Mouse (Mus musculus) C2C12 (cell line): ENCODE data around the gene Dnajc1. TPM values are rescaled to one million over a fixed set of nuclear protein-coding genes. Genes with fewer than 3 reads are reported as not detected.

ENCODE experiments used
- H3K27me3 ChIP-seq: one replicate; pipeline ENCODE4 v1.6.1; 2011; ENCODE audit not compliant: control insufficient read depth, insufficient read depth, insufficient read length
- H3K36me3 ChIP-seq: one replicate; pipeline ENCODE4 v1.6.1; 2011; ENCODE audit not compliant: control insufficient read depth, insufficient read depth
- H3K4me3 ChIP-seq: one replicate; pipeline ENCODE4 v1.5.1; 2011; ENCODE audit warnings: mild to moderate bottlenecking, control low read depth; ENCODE audit not compliant: poor library complexity, insufficient read depth, severe bottlenecking
- H3K79me2 ChIP-seq: one replicate; pipeline ENCODE4 v1.6.1; 2011; ENCODE audit not compliant: control insufficient read depth, insufficient read depth
- H3K79me3 ChIP-seq: one replicate; pipeline ENCODE4 v1.6.1; 2011; ENCODE audit warnings: low read depth, control low read depth
- H3ac ChIP-seq: one replicate; pipeline ENCODE3; 2011; ENCODE audit warnings: low read depth; ENCODE audit not compliant: control insufficient read depth, insufficient read length
- CEBPB ChIP-seq: IDR thresholded peaks from one replicate; pipeline ENCODE4 v1.6.1; 2011; ENCODE audit warnings: low read depth, mild to moderate bottlenecking, control low read depth, moderate library complexity
- CTCF ChIP-seq: IDR thresholded peaks from one replicate; pipeline ENCODE4 v1.5.1; 2011; ENCODE audit not compliant: control insufficient read depth, insufficient read depth, insufficient read length
- FOSL1 ChIP-seq: IDR thresholded peaks from one replicate; pipeline ENCODE4 v1.8.0; 2011; ENCODE audit warnings: mild to moderate bottlenecking, low read length; ENCODE audit not compliant: poor library complexity, insufficient read depth, severe bottlenecking
- MAX ChIP-seq: IDR thresholded peaks from one replicate; pipeline ENCODE4 v1.6.1; 2011; ENCODE audit warnings: mild to moderate bottlenecking, control low read depth
- MYOD1 ChIP-seq: IDR thresholded peaks from one replicate; pipeline ENCODE4 v1.6.1; 2011; ENCODE audit warnings: low read depth; ENCODE audit not compliant: control insufficient read depth, insufficient read length
- MYOG ChIP-seq: IDR thresholded peaks from one replicate; pipeline ENCODE4 v1.6.1; 2011; ENCODE audit not compliant: control insufficient read depth, insufficient read length; ENCODE audit errors: extremely low read depth
- USF1 ChIP-seq: IDR thresholded peaks from one replicate; pipeline ENCODE4 v1.6.1; 2011; ENCODE audit warnings: low read depth, mild to moderate bottlenecking, control low read depth, moderate library complexity
- polyA plus RNA-seq: library from polyadenylated mRNA; unstranded; fragments of >200 nt; fragmentation: generic; extraction: Trizol; gene quantifications from one replicate; pipeline ENCODE4 v1.2.1, GENCODE M21; 2012; ENCODE audit warnings: missing spikeins

The Dnajc1 gene
- polyA plus RNA-seq, 1 experiment, result 6.5 TPM

DNA sequence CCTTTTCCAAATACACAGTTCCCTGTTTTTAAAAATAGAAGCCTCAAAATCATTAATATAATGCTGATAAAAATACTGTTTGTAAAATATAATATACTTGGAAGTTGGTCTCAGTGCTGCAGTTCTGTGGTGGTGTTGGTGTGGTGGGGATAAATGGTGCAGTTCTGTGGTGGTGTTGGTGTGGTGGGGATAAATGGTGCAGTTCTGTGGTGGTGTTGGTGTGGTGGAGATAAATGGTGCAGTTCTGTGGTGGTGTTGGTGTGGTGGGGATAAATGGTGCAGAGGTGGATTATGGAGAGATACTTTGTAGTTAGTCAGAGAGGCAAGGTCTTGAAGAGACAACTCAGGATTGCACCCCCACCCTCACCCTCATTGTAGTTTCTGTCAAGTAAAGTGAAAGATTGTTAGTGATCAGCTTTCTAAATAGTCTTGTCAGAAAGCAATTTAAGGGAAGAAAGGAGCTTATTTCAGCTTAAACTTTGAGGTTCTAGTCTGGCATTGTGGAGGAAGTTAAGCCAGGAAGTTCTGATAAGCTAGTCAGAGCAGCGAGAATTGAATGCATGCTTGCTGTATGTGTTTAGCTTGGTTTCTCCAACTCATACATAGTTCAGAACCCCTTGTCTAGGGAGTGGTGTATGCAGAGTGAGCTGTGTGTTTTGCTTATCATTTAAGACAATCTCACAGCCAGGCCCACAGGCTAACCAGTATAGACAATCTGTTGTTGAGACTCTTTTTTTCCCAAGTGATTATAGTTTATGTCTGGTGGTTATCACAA is 223.3 kb downstream of the Dnajc1 start:
- TF ChIP-seq MAX (no peak), CTCF (no peak), FOSL1 (no peak), CEBPB (no peak), USF1 (no peak), MYOD1 (no peak), MYOG (no peak)
- H3ac ChIP-seq, result no peak overlapping the region
- peaks cover 2% of the 10 kb centered on the region for H3K79me3 ChIP-seq
- no peak overlapping the region for H3K4me3 ChIP-seq
- H3K79me2 ChIP-seq, result peaks cover 15% of the 10 kb centered on the region
- H3K36me3 ChIP-seq, result peaks cover 52% of the 10 kb centered on the region
- H3K27me3 ChIP-seq, result no peaks in the 10 kb centered on the region

DNA sequence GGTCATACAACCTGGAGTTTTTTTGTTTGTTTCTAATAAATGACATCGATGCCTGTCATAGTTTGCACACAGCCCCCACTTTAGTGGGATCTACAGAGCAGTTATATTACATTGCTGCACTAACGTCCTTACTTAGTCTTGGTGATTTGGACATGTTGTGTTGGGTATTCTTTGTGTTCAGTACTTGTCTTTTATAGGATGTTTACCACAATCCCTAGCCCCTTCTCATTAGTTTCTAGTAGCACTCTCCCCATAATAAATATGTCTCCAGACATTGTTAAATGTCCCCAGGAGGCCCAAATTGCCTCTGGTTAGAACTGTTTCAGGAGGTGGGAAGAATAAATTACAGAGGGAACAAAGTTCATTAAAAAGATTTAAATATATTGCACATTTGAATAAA is 227.1 kb downstream of the Dnajc1 start:
- Histone ChIP-seq H3K4me3 (no peak overlapping the region), H3K79me2 (peaks cover 22% of the 10 kb centered on the region), H3ac (no peak overlapping the region), H3K36me3 (peaks cover 39% of the 10 kb centered on the region), H3K27me3 (no peaks in the 10 kb centered on the region), H3K79me3 (peaks cover 2% of the 10 kb centered on the region)
- TF ChIP-seq CEBPB (no peak), MYOG (no peak), MYOD1 (no peak), CTCF (no peak), MAX (no peak), FOSL1 (no peak), USF1 (no peak)

DNA sequence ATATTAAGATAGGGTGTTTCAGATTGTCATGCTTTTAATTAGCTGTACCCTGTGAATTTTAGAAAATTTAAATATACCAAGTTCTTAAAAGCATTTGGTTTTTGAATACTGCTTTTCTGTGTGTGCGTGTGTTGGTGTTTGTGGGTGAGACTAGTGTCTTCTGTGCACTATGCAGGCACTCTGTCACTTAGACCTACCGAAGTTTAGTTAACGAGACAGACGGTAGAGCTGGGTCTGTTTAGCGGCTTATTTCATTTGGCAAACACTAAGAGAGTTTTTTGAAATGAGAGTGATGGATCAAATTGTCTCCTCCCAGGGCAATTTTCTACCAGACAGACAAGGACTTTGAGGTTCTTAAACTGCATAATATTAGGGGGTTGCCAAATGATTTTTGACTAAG is 231.6 kb downstream of the Dnajc1 start:
- TF ChIP-seq FOSL1, result no peak
- no peak for TF ChIP-seq CEBPB
- TF ChIP-seq MAX, result no peak
- no peak for TF ChIP-seq MYOD1
- no peak for TF ChIP-seq CTCF
- TF ChIP-seq USF1, result no peak
- no peak for TF ChIP-seq MYOG

DNA sequence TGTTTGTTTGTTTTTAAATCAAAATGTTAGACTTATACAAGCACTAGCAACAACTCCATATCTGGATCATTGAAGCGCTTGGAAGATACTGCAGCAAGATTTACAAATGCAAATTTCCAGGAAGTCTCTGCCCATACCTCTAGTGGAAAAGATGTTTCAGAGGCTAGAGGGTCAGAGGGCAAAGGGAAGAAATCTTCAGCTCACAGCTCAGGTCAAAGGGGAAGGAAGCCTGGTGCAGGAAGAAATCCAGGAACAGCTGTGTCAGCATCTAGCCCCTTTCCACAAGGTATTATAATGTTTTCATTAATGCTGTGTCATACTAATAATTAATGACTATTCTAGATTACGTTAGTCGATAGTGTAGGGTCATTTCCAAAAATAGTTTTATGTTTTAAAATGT is 233.2 kb downstream of the Dnajc1 start:
- Histone ChIP-seq H3K4me3 (no peak overlapping the region), H3K79me2 (peaks cover 23% of the 10 kb centered on the region), H3K27me3 (no peaks in the 10 kb centered on the region), H3K36me3 (peaks cover 68% of the 10 kb centered on the region), H3K79me3 (peaks cover 3% of the 10 kb centered on the region), H3ac (no peak overlapping the region)
- TF ChIP-seq MYOG, result no peak
- TF ChIP-seq MAX, result no peak
- no peak for TF ChIP-seq FOSL1
- TF ChIP-seq USF1, result no peak
- no peak for TF ChIP-seq MYOD1
- no peak for TF ChIP-seq CEBPB
- no peak for TF ChIP-seq CTCF

More for the DNA sequence above, 231.6 kb downstream of the Dnajc1 start:
- no peak overlapping the region for H3K4me3 ChIP-seq
- H3K79me3 ChIP-seq, result peaks cover 3% of the 10 kb centered on the region
- H3K27me3 ChIP-seq, result no peaks in the 10 kb centered on the region
- no peak overlapping the region for H3ac ChIP-seq
- H3K79me2 ChIP-seq, result peaks cover 16% of the 10 kb centered on the region
- peaks cover 53% of the 10 kb centered on the region for H3K36me3 ChIP-seq

DNA sequence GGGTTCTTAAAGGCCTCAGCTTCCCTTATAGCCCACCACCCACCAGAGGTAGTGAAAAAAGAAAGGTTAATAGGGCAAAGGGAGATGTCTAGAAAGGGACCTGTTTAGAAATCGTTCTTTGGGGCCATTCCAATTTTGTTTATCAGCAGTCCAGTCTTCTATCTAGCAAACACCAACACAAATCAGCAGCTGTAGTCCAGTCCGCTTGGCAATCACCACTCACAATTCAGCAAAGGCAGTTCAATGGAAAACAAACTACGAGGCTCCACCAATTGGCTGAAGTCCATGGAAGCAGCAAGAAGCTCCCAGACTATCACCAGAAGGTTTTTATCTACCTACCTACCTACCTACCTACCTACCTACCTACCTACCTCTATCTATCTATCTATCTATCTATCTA is 236.5 kb downstream of the Dnajc1 start:
- H3K79me2 ChIP-seq, result peaks cover 45% of the 10 kb centered on the region
- H3K79me3 ChIP-seq, result peaks cover 13% of the 10 kb centered on the region
- no peaks in the 10 kb centered on the region for H3K27me3 ChIP-seq
- TF ChIP-seq CEBPB (no peak), MYOD1 (no peak), FOSL1 (no peak), CTCF (no peak), MYOG (no peak), MAX (no peak), USF1 (no peak)
- peaks cover 67% of the 10 kb centered on the region for H3K36me3 ChIP-seq
- H3ac ChIP-seq, result no peak overlapping the region
- no peak overlapping the region for H3K4me3 ChIP-seq
